Mouse (Mus musculus) liver, embryonic 14.5 days (tissue): ENCODE measurements around the gene Frmd8.
A peak's percentile ranks its signal among the peaks of the same experiment; 100 is the strongest.

Source experiments
- CTCF ChIP-seq: IDR thresholded peaks from 2 replicates; pipeline ENCODE4 v1.5.1; 2016; ENCODE audit warnings: antibody characterized with exemption, low read depth, control low read depth
- EP300 ChIP-seq: IDR thresholded peaks from 2 replicates; pipeline ENCODE4 v1.6.1; 2016; ENCODE audit warnings: antibody characterized with exemption, low read depth

DNA sequence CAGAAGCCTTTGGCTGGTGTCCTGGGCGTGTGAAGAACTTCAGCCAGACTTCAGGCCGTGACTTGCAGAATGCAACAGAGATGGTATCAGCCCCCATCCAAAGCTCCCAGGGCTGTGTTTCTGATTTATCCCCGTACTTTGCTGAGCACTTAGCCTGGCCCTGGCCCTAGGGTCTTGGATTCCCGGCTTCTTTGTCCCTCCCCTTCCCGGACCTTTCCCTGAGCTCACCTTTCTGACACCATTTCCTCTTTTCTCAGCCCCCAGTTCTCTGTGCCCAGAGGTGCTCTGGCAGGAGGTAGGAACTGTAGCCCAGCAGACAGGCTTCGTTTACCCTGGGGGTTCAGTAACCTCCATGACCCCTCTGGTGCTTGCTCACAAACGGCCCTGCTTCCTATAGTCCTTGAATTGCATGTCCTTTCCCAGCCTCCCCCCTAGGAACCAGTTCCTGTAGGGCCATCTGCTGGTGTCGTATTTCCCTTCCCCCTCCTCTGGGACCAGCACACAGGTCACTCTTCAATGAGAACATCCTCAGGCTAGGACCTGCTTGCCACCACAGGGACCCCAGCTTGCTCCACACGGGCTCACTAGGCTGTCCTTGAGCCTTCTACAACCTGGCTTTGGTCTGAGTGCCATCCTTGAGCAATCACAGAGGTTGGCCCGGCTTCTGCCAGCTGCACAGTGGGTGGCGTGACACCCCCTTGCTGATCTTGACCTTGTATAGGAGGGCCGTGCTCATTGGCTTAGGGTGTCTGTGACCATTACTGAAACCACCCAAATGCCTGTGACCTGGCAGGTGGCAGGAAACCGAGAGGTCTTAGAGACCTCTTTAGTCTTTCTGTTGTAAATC, 26.0 kb downstream of the Frmd8 start:
- TF ChIP-seq CTCF (peak; percentile 13; the same call in 1 of the 2 replicates), EP300 (no peak)
